Mouse (Mus musculus) G1E (cell line): ENCODE data around the gene Tnfsf13. TPM values are rescaled to one million over a fixed set of nuclear protein-coding genes. Genes with fewer than 3 reads are reported as not detected.

Experiments used
- ATAC-seq: 2 replicates; pipeline ENCODE4 v1.8.0; 2016; ENCODE audit warnings: mild to moderate bottlenecking; ENCODE audit not compliant: insufficient number of reproducible peaks, poor library complexity, low FRiP score, severe bottlenecking; ENCODE audit errors: extremely low read depth
- DNase-seq: peaks from one replicate; pipeline ENCODE4 v3.0.0; 2012; ENCODE audit warnings: low spot score
- H3K27me3 ChIP-seq: 2 replicates; pipeline ENCODE4 v1.6.1; 2012; ENCODE audit warnings: mild to moderate bottlenecking, low read length, inconsistent platforms; ENCODE audit not compliant: insufficient read depth
- H3K36me3 ChIP-seq: replicated peaks from 2 replicates; pipeline ENCODE3; 2012; ENCODE audit warnings: mild to moderate bottlenecking, inconsistent platforms
- H3K4me1 ChIP-seq: 2 replicates; pipeline ENCODE4 v1.6.1; 2012; ENCODE audit warnings: low read depth, low read length, inconsistent platforms, mixed read lengths; ENCODE audit not compliant: insufficient read depth
- H3K4me3 ChIP-seq: 2 replicates; pipeline ENCODE4 v1.5.1; 2012; ENCODE audit warnings: low read depth, mild to moderate bottlenecking, inconsistent platforms, low read length, moderate library complexity, mixed read lengths
- H3K9me3 ChIP-seq: replicated peaks from 2 replicates; pipeline ENCODE4 v1.6.1; 2012; ENCODE audit warnings: inconsistent platforms
- CTCF ChIP-seq: IDR thresholded peaks from 2 replicates; pipeline ENCODE4 v1.5.1; 2012; ENCODE audit warnings: low read depth, low read length, inconsistent platforms, mixed read lengths
- GATA1 ChIP-seq: IDR thresholded peaks from 2 replicates; pipeline ENCODE4 v1.6.1; 2012; ENCODE audit warnings: borderline replicate concordance, low read length, inconsistent platforms, mixed read lengths
- GATA2 ChIP-seq: IDR thresholded peaks from 2 replicates; pipeline ENCODE4 v1.6.1; 2012; ENCODE audit warnings: low read depth, low read length, inconsistent platforms, borderline replicate concordance
- POLR2AphosphoS5 ChIP-seq: IDR thresholded peaks from 2 replicates; pipeline ENCODE4 v1.6.1; 2012; ENCODE audit warnings: low read depth, low read length, inconsistent platforms; ENCODE audit not compliant: insufficient replicate concordance
- TAL1 ChIP-seq: conservative IDR thresholded peaks from 2 replicates; pipeline ENCODE4 v1.6.1; 2012; ENCODE audit warnings: low read depth, low read length, inconsistent platforms, mixed read lengths
- polyA plus RNA-seq: library from polyadenylated mRNA; stranded (reverse); fragments of >175 nt; gene quantifications from 2 replicates; pipeline ENCODE4 v1.2.3, GENCODE M21; 2012
- total RNA-seq, 2 experiments: library from RNA; stranded (forward) in 1 of 2; stranded (reverse) in 1 of 2; fragments of 200-1000 nt in 1 of 2; fragments of >200 nt in 1 of 2; fragmentation: Nextera tagmentation in 1 of 2; gene quantifications; 2 replicates each; pipeline ENCODE4 v1.2.3; 2014 to 2017

Tnfsf13 gene
- total and polyA plus RNA-seq, 3 experiments: not detected

DNA sequence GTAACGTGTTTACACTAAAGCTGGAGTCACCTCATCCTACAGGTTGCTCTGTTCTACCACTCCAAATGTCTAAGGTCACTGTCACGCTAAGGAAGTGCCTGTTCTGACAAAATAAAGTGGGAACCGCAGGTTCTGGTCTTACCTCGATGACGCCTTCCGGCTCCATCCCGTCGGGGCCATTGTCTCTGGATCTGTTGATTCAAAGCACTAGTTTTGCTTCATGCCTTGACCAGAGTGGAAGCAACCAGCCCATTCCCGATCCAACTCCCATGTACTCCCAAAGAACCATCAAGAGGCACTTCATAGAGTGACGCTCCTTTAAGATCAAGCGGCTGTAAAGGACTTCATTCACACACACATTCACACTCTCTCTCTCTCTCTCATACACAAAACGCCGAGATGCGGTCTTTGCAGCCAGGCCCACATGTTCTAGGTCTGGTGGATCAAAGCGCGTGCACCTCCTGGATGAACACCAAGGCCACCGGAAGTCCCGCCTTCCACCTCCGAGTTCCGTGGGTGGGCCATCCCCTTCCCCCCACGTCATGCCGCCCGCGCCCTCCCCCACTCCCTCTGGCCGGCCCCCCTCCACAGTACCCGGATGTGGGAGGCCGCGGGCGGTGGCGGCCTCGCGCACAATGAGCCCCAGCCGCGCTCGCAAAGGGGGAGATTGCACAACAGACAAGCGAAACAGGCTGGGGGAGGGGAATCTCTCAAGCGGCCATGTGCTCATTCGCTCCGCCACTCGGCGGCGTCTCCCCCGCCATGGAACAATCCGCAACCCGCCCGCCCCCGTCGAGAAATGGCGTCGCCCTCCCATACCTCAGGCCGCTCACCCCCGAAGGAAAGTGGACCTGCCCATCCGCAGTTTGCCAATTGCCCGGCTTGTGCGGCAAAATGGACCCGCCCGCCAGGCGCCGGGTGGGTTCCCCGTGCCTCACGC lies 14.5 kb downstream of the Tnfsf13 start:
- Histone ChIP-seq H3K27me3 (no peaks in the 10 kb centered on the region), H3K4me3 (peak overlapping the region; percentile 100), H3K36me3 (peaks cover 88% of the 10 kb centered on the region), H3K4me1 (peaks cover 61% of the 10 kb centered on the region), H3K9me3 (no peaks in the 10 kb centered on the region)
- peak; percentile 95 for DNase-seq
- TF ChIP-seq GATA1: no peak
- peak; percentile 83 for TF ChIP-seq POLR2AphosphoS5
- peak; percentile 22; the same call in 1 of the 2 replicates for ATAC-seq

DNA sequence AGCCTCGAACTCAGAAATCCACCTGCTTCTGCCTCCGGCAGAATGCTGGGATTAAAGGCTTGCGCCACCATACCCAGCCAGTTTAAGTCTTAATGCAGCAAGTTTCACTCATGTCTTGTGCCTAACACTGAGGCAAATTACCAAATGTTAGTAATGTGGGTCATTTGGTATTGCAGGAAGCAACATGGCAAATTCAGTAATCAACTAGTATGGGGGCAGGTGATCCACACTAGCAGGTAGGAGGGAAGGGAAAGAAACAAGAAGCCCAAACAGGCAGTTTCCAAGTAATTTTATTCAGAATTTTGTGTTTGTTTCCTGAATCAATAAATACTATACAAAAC lies 18.9 kb downstream of the Tnfsf13 start:
- Histone ChIP-seq H3K9me3 (no peaks in the 10 kb centered on the region), H3K4me1 (peaks cover 69% of the 10 kb centered on the region), H3K4me3 (no peak overlapping the region), H3K36me3 (peaks cover 82% of the 10 kb centered on the region), H3K27me3 (no peaks in the 10 kb centered on the region)
- TF ChIP-seq POLR2AphosphoS5 (no peak), CTCF (no peak), TAL1 (no peak), GATA1 (no peak), GATA2 (no peak)
- DNase-seq: no peak
- ATAC-seq: no peak

GRCm38 (mm10) chr11:69665961-69666664 lies 19.5 kb downstream of the Tnfsf13 start, which contains the start of gene Cd68:
TSS of gene Cd68 (minus strand) at chr11:69666153.
- Histone ChIP-seq H3K36me3 (peaks cover 77% of the 10 kb centered on the region), H3K4me1 (peaks cover 74% of the 10 kb centered on the region), H3K9me3 (no peaks in the 10 kb centered on the region), H3K27me3 (no peaks in the 10 kb centered on the region), H3K4me3 (no peak within 1 kb of the TSS)
- TF ChIP-seq GATA2 (no peak), POLR2AphosphoS5 (peak; percentile 87; the same call in 1 of the 2 replicates)
- ATAC-seq: 0 out of 2 replicates have a peak, but pooled peaks have one; percentile 2
- DNase-seq: peak; percentile 30

GRCm38 (mm10) chr11:69665457-69665960 lies 20.1 kb downstream of the Tnfsf13 start:
- Histone ChIP-seq H3K4me1 (peaks cover 76% of the 10 kb centered on the region), H3K4me3 (no peak overlapping the region), H3K36me3 (peaks cover 73% of the 10 kb centered on the region)

GRCm38 (mm10) chr11:69664841-69665240 lies 20.7 kb downstream of the Tnfsf13 start:
- Histone ChIP-seq H3K27me3 (no peaks in the 10 kb centered on the region), H3K9me3 (no peaks in the 10 kb centered on the region), H3K36me3 (peaks cover 71% of the 10 kb centered on the region), H3K4me3 (no peak overlapping the region), H3K4me1 (peaks cover 73% of the 10 kb centered on the region)
- ATAC-seq (no peak), DNase-seq (no peak)
- no peak for TF ChIP-seq GATA1
- no peak for TF ChIP-seq GATA2
- TF ChIP-seq POLR2AphosphoS5: no peak
- TF ChIP-seq CTCF: no peak
- no peak for TF ChIP-seq TAL1

More at GRCm38 (mm10) chr11:69665457-69665960, 20.1 kb downstream of the Tnfsf13 start:
- ATAC-seq (no peak), DNase-seq (no peak)
- no peaks in the 10 kb centered on the region for H3K27me3 ChIP-seq
- no peak for TF ChIP-seq GATA2
- peak; percentile 94 for TF ChIP-seq POLR2AphosphoS5
- TF ChIP-seq CTCF: no peak
- TF ChIP-seq GATA1: no peak
- TF ChIP-seq TAL1: no peak
- H3K9me3 ChIP-seq: no peaks in the 10 kb centered on the region

DNA sequence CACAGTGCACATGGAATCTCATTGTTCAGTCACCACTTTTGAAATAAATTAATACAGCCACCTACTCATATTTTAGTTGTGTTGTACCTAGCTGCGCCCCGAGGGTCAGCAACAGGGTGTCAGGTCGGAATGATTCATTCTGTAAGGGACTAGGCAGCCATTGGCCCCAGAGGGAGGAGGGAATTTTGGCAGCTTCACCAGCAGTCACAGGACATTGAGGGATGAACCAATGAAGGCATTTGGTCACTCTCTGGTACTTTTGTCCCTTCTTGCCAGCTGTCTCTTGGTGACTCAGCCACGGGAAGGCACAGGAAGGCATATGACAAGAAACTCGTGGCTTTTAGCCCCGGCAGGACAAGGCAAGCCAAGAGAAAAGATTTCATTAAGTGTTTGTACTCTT lies 21.8 kb downstream of the Tnfsf13 start:
- Histone ChIP-seq H3K9me3 (no peaks in the 10 kb centered on the region), H3K36me3 (peaks cover 68% of the 10 kb centered on the region), H3K4me3 (peak overlapping the region; percentile 38; the same call in 1 of the 2 replicates), H3K27me3 (no peaks in the 10 kb centered on the region), H3K4me1 (peaks cover 68% of the 10 kb centered on the region)
- TF ChIP-seq GATA2: no peak
- no peak for TF ChIP-seq GATA1
- no peak for TF ChIP-seq TAL1
- TF ChIP-seq POLR2AphosphoS5: no peak
- TF ChIP-seq CTCF: no peak
- DNase-seq: no peak
- no peak for ATAC-seq
